Mouse (Mus musculus) embryonic stem cell, embryonic (primary cell): ENCODE measurements around the gene Itga5.

ENCODE experiments used
- CTCF ChIA-PET, 4 experiments: fragments of 300-600 bp in 2 of 4; fragments of 350-600 bp in 2 of 4; sonication (Branson Sonifier 250); formaldehyde crosslinking; loops; one replicate each; lab custom pipeline; 2022; ENCODE audit warnings: inconsistent platforms in 2 of 4; lab: Charles Lee
- POLR2A ChIA-PET, 4 experiments: fragments of 300-600 bp in 2 of 4; fragments of 350-600 bp in 2 of 4; sonication (Branson Sonifier 250); formaldehyde crosslinking; loops; one replicate each; lab custom pipeline; 2022; ENCODE audit warnings: antibody characterized with exemption in 4 of 4, inconsistent platforms in 1 of 4; lab: Charles Lee

The Itga5 gene

DNA sequence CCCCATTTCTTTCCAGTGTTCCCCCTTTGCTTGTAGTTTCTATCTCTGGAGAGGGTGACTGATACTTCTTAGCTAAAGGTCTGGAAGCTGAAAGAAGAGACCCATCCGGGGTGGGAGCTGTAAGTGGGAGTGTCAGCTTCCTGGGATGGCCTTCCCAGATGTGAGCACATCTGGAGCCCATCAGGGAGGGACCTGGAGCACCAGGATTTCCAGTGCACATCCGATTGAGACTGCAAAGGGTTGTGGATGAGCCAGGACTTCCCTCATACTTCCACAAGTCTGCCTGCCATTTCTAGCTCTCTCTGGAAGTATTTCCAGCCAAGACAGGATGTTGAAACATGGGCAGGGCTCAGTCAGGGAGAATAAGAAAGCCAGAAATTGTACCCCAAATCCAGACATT lies 4.6 kb upstream of the Itga5 start:
- CTCF ChIA-PET, result interaction anchor here in 2 of 4 experiments (0.8 to 1.4 kb wide), 4 partner anchors 18 to 50 kb away, joined by 3 to 4 read pairs (median 4); no protein-coding TSS in a partner anchor

GRCm38 (mm10) chr15:103370462-103370861 lies 3.9 kb upstream of the Itga5 start:
- POLR2A ChIA-PET, result interaction anchor here in 1 of 4 experiments (0.9 to 1.6 kb wide), 4 partner anchors 10 to 131 kb away, joined by 3 to 5 read pairs (median 4); partner anchors contain the start of gene Cbx5
- CTCF ChIA-PET, result interaction anchor here in 1 of 4 experiments (1.0 to 1.4 kb wide), 2 partner anchors 47 to 50 kb away, joined by 3 to 4 read pairs; no protein-coding TSS in a partner anchor

More for the DNA sequence above, 4.6 kb upstream of the Itga5 start:
- POLR2A ChIA-PET, result interaction anchor here in 2 of 4 experiments (0.6 to 1.6 kb wide), 6 partner anchors 9 to 146 kb away, joined by 3 to 5 read pairs (median 4); partner anchors contain the start of gene Cbx5 (in 1 of the 2)

GRCm38 (mm10) chr15:103369123-103369522 lies 2.6 kb upstream of the Itga5 start:
- ChIA-PET CTCF (interaction anchor here in 2 of 4 experiments (0.5 to 1.1 kb wide), 3 partner anchors 20 to 46 kb away, joined by 3 to 4 read pairs (median 3); no protein-coding TSS in a partner anchor), POLR2A (interaction anchor here (0.6 to 2.2 kb wide), 9 partner anchors 9 to 145 kb away, joined by 3 to 5 read pairs (median 3); partner anchors contain the start of genes Cbx5 (in 1 of the 4) and Hnrnpa1 (in 1 of the 4))

DNA sequence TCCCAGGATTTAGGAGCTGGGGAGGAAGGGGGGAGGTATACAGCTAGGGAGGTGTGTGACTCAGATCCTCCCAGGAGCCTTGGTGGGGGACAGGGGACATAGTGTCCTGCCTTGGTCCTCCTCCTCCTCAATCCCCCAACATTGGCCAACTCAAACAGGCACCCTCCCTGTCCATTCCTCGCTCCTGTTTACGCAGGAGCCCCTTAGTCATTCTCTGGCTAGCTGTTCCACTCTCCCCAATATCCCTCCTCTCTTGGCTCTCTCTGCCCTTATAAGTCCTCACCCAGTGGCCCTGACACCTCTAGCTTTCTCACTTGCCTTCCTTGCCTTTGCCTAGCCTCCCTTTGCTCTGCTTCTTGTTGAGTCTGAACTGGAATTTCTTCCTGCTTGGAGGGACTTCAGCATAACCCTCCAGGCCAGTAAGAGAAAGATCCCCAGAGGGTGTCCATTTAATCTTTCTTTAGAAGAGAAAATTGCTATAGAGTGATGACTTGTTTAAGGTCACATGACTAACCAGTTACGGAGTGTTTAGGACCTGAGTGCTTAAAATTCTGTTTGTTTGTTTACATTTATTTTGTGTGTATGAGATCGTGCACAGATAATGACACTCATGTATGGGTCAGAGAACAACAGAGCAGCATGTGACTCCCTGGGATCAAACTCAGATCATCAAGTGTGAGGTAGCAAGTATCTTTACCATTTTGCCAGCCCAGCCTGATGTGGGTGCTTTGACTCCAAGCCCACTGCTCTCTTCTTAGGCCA lies 1.8 kb upstream of the Itga5 start:
- ChIA-PET CTCF (interaction anchor here (0.5 to 1.1 kb wide), 5 partner anchors 16 to 170 kb away, joined by 3 to 4 read pairs (median 4); no protein-coding TSS in a partner anchor), POLR2A (interaction anchor here (0.6 to 5.6 kb wide), 12 partner anchors 8 to 543 kb away, joined by 3 to 38 read pairs (median 4); partner anchors contain the start of genes Cbx5 (in 1 of the 4) and Hnrnpa1 (in 1 of the 4))

GRCm38 (mm10) chr15:103365471-103366375 lies 840 bp downstream of the Itga5 start:
- POLR2A ChIA-PET, result interaction anchor here in 2 of 4 experiments (0.8 to 5.6 kb wide), 28 partner anchors 9 to 172 kb away, joined by 3 to 38 read pairs (median 4); partner anchors contain the start of genes Cbx5 (in 1 of the 2), Copz1 (in 1 of the 2), Ppp1r1a (in 1 of the 2) and Zfp385a (in 1 of the 2)
- CTCF ChIA-PET, result interaction anchor here (0.6 to 2.1 kb wide), 12 partner anchors 11 to 671 kb away, joined by 3 to 7 read pairs (median 4); no protein-coding TSS in a partner anchor

- ChIA-PET POLR2A (interaction anchor here (0.6 to 5.6 kb wide), 27 partner anchors 8 to 444 kb away, joined by 3 to 38 read pairs (median 4); partner anchors contain the start of genes Hoxc13 (in 1 of the 4) and Zfp385a (in 1 of the 4)), CTCF (interaction anchor here in 3 of 4 experiments (0.6 to 2.1 kb wide), 11 partner anchors 12 to 181 kb away, joined by 3 to 7 read pairs (median 4); no protein-coding TSS in a partner anchor)
Measured at GRCm38 (mm10) chr15:103364761-103365160, 1.8 kb downstream of the Itga5 start.

DNA sequence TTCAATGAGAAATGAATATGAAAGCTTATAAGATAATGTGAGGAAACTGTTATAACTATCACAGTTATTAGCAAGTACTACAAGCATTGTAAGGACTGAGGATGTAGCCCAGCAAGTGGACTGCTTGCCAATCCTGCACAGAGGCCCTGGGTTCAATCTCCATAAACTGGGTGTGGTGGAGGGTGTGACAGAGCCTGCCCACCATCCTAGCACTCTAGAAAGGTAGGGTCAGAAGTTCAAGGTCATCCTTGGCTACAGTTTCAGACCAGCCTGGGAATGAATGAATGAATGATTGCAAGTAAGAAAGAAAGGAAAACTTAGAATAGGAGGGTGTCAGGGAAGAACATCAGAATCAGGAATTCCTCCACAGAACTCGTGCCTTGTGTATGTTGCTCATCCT lies 2.8 kb downstream of the Itga5 start:
- POLR2A ChIA-PET, result interaction anchor here in 3 of 4 experiments (0.7 to 5.6 kb wide), 11 partner anchors 8 to 443 kb away, joined by 3 to 38 read pairs (median 4); partner anchors contain the start of gene Hoxc13 (in 1 of the 3)
- CTCF ChIA-PET, result interaction anchor here in 3 of 4 experiments (0.6 to 1.7 kb wide), 8 partner anchors 11 to 40 kb away, joined by 3 to 7 read pairs (median 4); no protein-coding TSS in a partner anchor

- ChIA-PET POLR2A (interaction anchor here in 2 of 4 experiments (1.1 to 5.6 kb wide), 5 partner anchors 14 to 39 kb away, joined by 3 to 38 read pairs (median 3); no protein-coding TSS in a partner anchor), CTCF (interaction anchor here in 2 of 4 experiments (1.3 to 1.7 kb wide), 3 partner anchors 10 to 22 kb away, joined by 3 to 7 read pairs (median 6); no protein-coding TSS in a partner anchor)
Measured at GRCm38 (mm10) chr15:103362950-103363349, 3.6 kb downstream of the Itga5 start.

- CTCF ChIA-PET, result interaction anchor here in 1 of 4 experiments (0.7 kb wide), 1 partner anchor 123 kb away, joined by 4 read pairs; the partner anchor contains the start of gene Cbx5
Measured at GRCm38 (mm10) chr15:103362333-103362732, 4.2 kb downstream of the Itga5 start.

GRCm38 (mm10) chr15:103361269-103361668 lies 5.3 kb downstream of the Itga5 start:
- ChIA-PET POLR2A (interaction anchor here in 2 of 4 experiments (0.6 to 1.5 kb wide), 6 partner anchors 8 to 40 kb away, joined by 3 to 4 read pairs (median 3); no protein-coding TSS in a partner anchor), CTCF (interaction anchor here in 2 of 4 experiments (0.5 to 0.8 kb wide), 3 partner anchors 8 to 60 kb away, joined by 3 to 5 read pairs (median 3); no protein-coding TSS in a partner anchor)

More at GRCm38 (mm10) chr15:103362333-103362732, 4.2 kb downstream of the Itga5 start:
- POLR2A ChIA-PET, result interaction anchor here in 2 of 4 experiments (0.5 to 1.5 kb wide), 5 partner anchors 9 to 123 kb away, joined by 3 to 4 read pairs (median 3); no protein-coding TSS in a partner anchor

DNA sequence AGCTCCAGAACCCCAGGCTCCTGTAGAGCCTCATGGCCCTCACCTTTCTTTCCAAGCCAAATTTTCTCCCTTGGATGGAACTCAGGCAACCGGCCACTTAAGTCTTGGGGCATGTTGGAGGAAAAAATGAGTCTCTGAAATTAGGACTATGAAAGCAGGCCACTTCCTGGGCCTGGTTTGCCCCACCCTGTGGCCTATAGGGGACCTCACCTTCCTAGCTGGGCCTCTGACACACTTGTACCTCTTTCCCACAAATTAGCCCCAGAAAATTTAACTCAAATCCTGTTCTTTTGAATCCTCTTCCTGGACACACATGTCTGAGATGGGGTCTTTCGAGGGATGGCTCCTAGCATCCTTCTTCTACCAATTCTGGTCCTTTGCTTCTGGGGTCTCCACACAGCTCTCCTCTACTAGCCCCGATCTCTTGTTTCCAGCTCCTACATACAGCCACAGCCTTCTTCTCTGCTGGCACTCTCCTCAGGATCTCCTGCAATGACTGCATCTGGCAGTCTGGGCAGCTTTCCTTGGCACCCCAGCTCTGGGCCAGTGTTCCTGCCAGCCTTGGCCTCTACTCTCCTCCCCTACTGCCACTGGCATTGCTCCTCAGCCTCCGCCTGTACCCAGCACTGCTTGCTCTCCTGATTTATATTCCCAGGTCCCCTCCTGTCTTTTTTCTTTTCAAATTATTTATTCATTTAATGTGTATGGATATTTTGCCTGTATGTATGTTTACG lies 6.5 kb downstream of the Itga5 start:
- POLR2A ChIA-PET, result interaction anchor here in 3 of 4 experiments (0.6 to 1.1 kb wide), 6 partner anchors 9 to 154 kb away, joined by 3 to 4 read pairs (median 4); no protein-coding TSS in a partner anchor
- CTCF ChIA-PET, result interaction anchor here in 2 of 4 experiments (0.8 to 1.5 kb wide), 3 partner anchors 12 to 50 kb away, joined by 3 to 5 read pairs (median 3); partner anchors contain the start of gene Gpr84 (in 1 of the 2)

DNA sequence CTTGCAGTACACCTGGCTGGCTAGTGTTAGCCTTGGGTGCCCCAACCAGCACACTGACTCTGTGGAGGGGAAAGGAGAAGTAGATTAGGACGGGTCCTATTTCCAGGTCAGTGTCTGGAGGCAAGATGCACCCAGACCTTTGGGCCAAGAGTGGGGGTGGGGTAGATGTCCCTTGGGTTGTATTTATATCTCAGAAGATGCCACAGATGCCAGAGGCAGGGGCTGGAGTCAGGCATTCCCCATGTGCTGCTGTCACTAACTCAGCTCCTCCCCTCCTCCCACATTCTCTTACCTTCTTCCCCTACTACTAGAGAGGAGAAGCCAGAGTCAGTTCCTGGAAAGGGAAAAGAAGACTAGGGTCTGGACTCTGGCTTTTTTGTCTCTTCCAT lies 7.4 kb downstream of the Itga5 start:
- CTCF ChIA-PET, result interaction anchor here in 2 of 4 experiments (0.6 to 2.6 kb wide), 7 partner anchors 11 to 49 kb away, joined by 3 to 6 read pairs (median 3); partner anchors contain the start of gene Gpr84 (in 1 of the 2)
- POLR2A ChIA-PET, result interaction anchor here in 2 of 4 experiments (0.5 to 1.9 kb wide), 7 partner anchors 8 to 35 kb away, joined by 3 to 6 read pairs (median 3); partner anchors contain the start of gene Itga5 (in 1 of the 2)

- ChIA-PET POLR2A (interaction anchor here in 3 of 4 experiments (0.5 to 1.9 kb wide), 8 partner anchors 8 to 35 kb away, joined by 3 to 6 read pairs (median 3); partner anchors contain the start of gene Itga5 (in 1 of the 3)), CTCF (interaction anchor here (0.5 to 2.6 kb wide), 12 partner anchors 11 to 173 kb away, joined by 3 to 21 read pairs (median 4); no protein-coding TSS in a partner anchor)
Measured at GRCm38 (mm10) chr15:103358278-103359121, 8.1 kb downstream of the Itga5 start.

DNA sequence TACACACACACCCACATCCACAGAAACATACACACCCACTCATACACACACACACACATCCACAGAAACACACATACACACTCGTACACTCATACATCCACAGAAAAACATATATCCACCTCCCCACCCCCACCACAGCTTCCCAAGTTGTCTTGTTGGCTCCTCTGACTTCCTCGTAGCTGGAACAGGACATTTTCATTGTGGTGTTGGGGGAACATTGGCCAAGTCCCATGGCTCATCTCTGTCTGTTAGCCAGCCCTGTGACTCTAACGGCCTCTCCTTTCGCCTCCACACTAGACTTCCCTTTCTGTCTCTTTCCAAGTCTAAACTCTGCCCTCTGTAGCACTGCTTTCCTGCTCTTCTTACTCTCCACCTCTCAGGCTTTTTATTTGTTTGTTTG lies 8.7 kb downstream of the Itga5 start:
- CTCF ChIA-PET, result interaction anchor here in 3 of 4 experiments (0.5 to 2.6 kb wide), 4 partner anchors 10 to 31 kb away, joined by 3 to 10 read pairs (median 6); no protein-coding TSS in a partner anchor
- POLR2A ChIA-PET, result interaction anchor here in 3 of 4 experiments (0.5 to 1.9 kb wide), 9 partner anchors 9 to 75 kb away, joined by 3 to 6 read pairs (median 3); partner anchors contain the start of gene Itga5 (in 1 of the 3)
